Mouse (Mus musculus): Measurements from ENCODE around the gene Stk35.
"Not testable (repeated sequence)": the region's sequence is repeated elsewhere in the genome, so short reads cannot be mapped to it uniquely, and the experiment has no call there.

Stk35 gene

GRCm38 (mm10) chr2:129838321-129838720 is 38.0 kb downstream of the Stk35 start:
- no peak for DNase-seq

GRCm38 (mm10) chr2:129845826-129846225 is 45.5 kb downstream of the Stk35 start:
- DNase-seq, result no peak

DNA sequence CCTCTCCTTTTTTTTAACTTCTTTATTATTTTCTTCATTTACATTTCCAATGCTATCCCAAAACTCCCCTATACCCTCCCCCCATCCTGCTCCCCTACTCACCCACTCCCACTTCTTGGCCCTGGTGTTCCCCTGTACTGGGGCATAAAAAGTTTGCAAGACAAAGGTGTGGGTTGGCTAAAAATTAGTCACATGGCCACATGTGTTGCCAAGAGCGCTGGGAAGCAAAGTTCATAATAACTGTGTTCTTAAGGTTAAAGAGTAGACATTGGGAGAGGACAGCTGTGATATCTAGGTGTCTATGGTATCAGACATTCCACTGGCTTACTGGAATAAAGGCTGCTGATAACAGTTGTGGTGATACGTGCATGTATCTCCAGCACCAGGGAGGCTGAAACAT is 46.2 kb downstream of the Stk35 start:
- no peak for DNase-seq

- not testable (repeated sequence) for DNase-seq
Measured at GRCm38 (mm10) chr2:129849078-129849477, 48.8 kb downstream of the Stk35 start.

DNA sequence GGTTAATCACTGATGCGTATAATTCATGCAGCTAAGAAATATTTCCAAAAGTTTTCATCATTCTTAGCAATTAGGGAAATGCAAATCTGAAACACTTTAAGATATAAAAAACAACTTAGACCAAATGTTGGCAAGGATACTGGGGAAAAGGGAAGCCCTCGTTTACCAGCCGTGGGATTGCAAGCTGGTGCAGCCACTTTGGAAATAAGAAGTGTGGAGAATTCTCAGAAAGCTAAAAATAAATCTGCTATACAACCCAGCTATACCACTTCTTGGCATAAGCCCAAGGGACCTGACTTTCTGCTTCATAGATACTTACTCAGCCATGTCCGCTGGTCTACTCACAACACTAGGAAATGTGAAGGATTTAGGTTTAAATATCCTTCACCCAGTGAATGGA is 51.2 kb downstream of the Stk35 start:
- DNase-seq, result no peak

DNA sequence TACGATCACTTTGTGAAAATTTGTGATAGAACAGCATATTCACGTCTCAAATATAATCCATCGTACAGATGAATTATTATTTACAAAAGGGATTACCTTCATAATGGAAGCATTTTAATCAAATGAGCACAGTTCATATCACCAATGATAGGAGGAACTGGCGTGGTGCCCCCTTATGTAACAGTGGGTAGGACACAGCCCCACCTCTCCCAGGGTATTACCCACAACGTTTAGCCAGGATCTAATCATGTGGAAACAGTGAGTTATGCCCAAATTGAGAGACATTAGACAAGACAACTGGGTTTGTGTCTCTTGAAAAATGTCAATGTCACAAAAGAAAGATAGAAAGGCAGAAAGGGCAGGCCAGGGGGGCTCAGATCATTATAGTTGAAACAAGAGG is 62.9 kb downstream of the Stk35 start:
- no peak for DNase-seq

DNA sequence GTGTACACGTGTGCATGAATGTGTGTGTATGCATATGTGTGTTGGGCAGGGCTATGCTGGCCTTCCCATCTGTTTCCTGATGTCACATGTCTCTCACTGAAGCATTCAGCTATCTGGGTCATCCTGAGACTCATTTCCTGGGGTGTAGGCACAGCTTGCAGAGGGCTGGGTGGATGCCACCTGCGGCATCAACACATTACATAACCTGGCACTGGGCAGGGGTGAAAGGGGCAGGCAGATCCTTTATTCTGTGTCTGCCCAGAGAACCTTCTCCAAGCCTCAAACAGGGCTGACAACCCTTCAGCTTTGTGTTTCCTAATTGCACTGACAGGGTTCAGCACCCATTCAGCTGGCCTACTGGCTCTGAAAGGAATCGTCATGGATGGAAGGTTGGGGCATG is 64.6 kb downstream of the Stk35 start:
- peak; percentile 26 for DNase-seq

- DNase-seq, result no peak
Measured at GRCm38 (mm10) chr2:129869151-129869550, 68.8 kb downstream of the Stk35 start.

GRCm38 (mm10) chr2:129871246-129871645 is 70.9 kb downstream of the Stk35 start:
- no peak for DNase-seq

DNA sequence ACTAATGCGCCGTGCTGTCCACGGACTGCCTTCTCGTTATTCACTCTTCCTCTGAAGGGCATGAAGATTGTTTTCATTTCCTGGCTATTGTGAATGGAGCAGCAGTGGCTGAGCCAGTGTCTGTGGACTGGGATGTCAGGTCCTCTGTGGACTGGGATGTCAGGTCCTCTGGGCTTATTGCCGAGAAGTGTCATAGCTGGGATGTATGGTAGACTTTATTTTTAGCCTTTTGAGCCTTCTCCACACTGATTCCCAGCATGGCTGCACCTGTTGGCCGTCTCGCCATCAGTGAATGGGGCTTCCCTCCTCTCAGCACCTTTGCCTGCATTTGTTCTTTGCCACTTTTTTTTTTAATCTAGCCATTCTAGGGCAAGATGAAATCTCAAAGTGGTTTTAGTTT is 71.8 kb downstream of the Stk35 start:
- DNase-seq, result no peak

DNA sequence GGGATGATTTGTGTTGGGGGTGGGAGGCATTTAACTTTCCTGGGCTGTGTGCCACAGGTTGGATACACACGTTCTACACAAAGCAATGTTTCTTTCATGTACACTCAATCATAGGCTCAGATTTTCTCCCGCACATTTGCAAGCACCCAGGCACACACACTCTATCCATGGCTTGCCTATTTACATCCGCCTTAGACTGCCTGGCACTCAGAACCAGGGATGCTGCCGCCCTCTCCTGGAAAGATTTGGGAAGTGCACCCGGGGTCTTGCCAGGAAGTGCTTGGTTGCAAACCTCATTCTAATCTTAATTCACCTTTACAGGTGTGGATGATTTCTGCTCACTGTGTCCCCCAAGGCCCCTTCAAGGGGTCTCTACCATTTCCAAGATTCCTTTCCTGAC is 73.2 kb downstream of the Stk35 start:
- DNase-seq, result peak; percentile 80

DNA sequence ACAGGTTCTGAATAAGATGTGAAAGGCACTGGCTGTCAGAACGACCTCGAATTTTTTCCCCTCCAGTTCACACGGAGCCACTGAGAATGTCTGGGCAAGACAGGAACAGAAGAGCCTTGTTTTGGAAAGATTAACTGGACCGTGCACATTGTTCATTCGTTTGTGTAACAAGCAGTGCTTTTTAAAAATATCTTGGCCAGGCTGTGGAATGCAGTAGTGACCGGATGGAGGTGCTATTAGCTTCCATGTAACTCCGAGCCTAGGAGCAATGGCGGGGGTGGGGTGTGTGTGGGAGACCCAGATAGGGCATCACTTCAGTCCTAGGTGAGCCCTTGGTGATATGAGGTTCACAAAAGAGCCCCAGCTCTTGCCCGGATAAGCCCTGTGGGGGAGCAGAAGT is 73.8 kb downstream of the Stk35 start:
- DNase-seq, result no peak

DNA sequence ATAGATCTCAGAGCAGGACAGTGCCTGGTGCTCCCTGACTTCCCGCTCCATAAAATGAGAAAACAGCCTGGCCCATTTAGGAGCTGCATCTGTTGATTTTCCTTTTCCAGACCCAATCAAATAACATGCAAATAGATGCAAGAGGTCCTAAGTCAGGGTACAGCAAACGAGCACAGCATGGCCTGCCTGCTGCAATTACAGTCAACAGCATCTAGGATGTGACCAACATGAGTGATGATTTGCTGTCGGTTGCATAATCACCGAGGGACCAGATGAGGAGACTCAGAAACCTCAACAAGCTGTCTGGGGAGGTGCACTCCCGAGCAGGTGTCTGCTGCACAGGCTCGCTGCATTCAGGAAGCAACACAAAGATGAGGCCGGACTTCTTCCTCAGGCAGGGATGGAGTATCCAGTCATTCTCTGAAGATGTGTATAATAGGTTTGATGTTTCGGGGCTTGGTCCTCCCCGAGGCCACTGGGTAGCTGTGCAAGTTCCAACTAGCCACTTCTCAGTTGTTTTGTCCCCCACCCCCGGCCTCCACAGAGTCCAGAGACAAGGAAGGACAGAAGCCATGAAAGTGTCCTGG is 74.3 kb downstream of the Stk35 start:
- DNase-seq, result no peak

GRCm38 (mm10) chr2:129876935-129877334 is 76.6 kb downstream of the Stk35 start:
- peak; percentile 54 for DNase-seq

DNA sequence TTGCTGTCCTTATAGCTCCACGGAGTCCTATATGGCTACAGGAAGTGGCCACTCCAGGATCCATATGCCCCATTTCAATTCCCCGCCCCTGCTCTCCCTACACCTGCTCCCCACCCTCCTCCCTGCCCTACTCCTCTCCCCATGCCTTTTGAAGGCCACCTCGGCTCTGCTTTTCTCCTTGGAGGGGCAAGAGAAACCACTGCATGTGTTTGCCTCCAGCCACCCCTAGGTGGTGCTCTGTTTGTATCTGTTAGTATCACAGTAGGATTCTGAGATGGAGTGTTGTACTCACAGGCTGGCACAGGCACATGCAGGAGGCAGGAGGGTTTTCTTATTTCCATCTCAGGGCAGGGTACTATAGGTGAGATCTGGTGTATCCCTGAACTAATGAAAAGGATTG is 79.5 kb downstream of the Stk35 start:
- DNase-seq, result peak; percentile 82

- no peak for DNase-seq
Measured at GRCm38 (mm10) chr2:129880226-129880625, 79.9 kb downstream of the Stk35 start.

GRCm38 (mm10) chr2:129881886-129882285 is 81.6 kb downstream of the Stk35 start:
- no peak for DNase-seq

Measured in layer of hippocampus, adult 9-11 months (tissue).